Comparison of ENCODE assay signal across 9 mouse cellular contexts in genomic region chr16:55519646-55520045, GRCm38 (mm10).
DNase-seq lines count a peak whose midpoint lies in the region; ATAC-seq and TF ChIP-seq lines count a peak whose summit lies in the region.
"Had no signal": no experiment of that assay in that cellular context is flagged by ENCODE, and none has a peak within 500 bp of the region (broad histone marks: within the 10 kb centered on the region; RNA-seq: fewer than 3 reads in every experiment).

No protein-coding gene starts in this region.

- TF ChIP-seq POLR2A in CH12.LX (IDR thresholded peaks at IDR 0.05; ENCODE audit: low read depth, low read length) = no peak
- TF ChIP-seq POLR2A in thymus, adult 2 months (IDR thresholded peaks at IDR 0.05; ENCODE audit: control insufficient read depth, extremely low read depth, insufficient read depth, low read length, poor library complexity) = no peak

- H3K4me1 ChIP-seq in kidney, embryonic 15.5 days = 0 out of 2 replicates have a peak, but pooled peaks cover 2% of the 10 kb centered on the region
- H3K4me1 ChIP-seq in CH12.LX (ENCODE audit: control insufficient read depth in 1 of 2, insufficient read depth in 2 of 2) = peaks cover 5% of the 10 kb centered on the region in 2 experiments
- no peaks in the 10 kb centered on the region for H3K4me1 ChIP-seq in thymus, adult 2 months (replicated peaks; ENCODE audit: control insufficient read depth, insufficient read depth, low read length)
- no peaks in the 10 kb centered on the region for H3K4me1 ChIP-seq in hindbrain, embryonic 11.5 days (replicated peaks; ENCODE audit: control insufficient read depth, insufficient read depth, low read length)
- H3K4me1 ChIP-seq: heart, embryonic 13.5 days had no signal

- intact Hi-C loops in heart, postnatal 10 days (cut with DNase I) = loop anchor here (1.0 kb wide), 1 partner anchor 334 kb away; no protein-coding TSS in a partner anchor

- no peak overlapping the region for H3K4me2 ChIP-seq in kidney, embryonic 15.5 days
- H3K4me2 ChIP-seq in CH12.LX (ENCODE audit: insufficient read depth, low read depth, poor library complexity, severe bottlenecking) = no peak overlapping the region
- no peak overlapping the region for H3K4me2 ChIP-seq in hindbrain, embryonic 11.5 days (replicated peaks; ENCODE audit: low read depth, low read length)
- H3K4me2 ChIP-seq: heart, embryonic 13.5 days had no signal

- H3K27me3 ChIP-seq in kidney, embryonic 15.5 days = no peaks in the 10 kb centered on the region
- H3K27me3 ChIP-seq in CH12.LX (replicated peaks) = no peaks in the 10 kb centered on the region
- H3K27me3 ChIP-seq in thymus, adult 2 months (ENCODE audit: control insufficient read depth, insufficient read depth, low read length) = no peaks in the 10 kb centered on the region
- H3K27me3 ChIP-seq in hindbrain, embryonic 11.5 days (ENCODE audit: control insufficient read depth, insufficient read depth, low read length) = no peaks in the 10 kb centered on the region
- H3K27me3 ChIP-seq: heart, embryonic 13.5 days had no signal

- H3K27ac ChIP-seq in kidney, embryonic 15.5 days = no peak overlapping the region
- H3K27ac ChIP-seq in CH12.LX (ENCODE audit: insufficient read depth, low read depth) = no peak overlapping the region
- no peak overlapping the region for H3K27ac ChIP-seq in thymus, adult 2 months (ENCODE audit: control insufficient read depth, insufficient read depth, low read length)
- H3K27ac ChIP-seq in hindbrain, embryonic 11.5 days (ENCODE audit: low read depth, low read length) = no peak overlapping the region
- H3K27ac ChIP-seq: heart, embryonic 13.5 days had no signal

- peak; percentile 95 to 99 for TF ChIP-seq CTCF in CH12.LX (conservative IDR thresholded peaks at IDR 0.05 in 1 of 2, IDR thresholded peaks at IDR 0.05 in 1 of 2; ENCODE audit: low read depth in 2 of 2, low read length in 2 of 2)
- TF ChIP-seq CTCF in thymus, adult 2 months (IDR thresholded peaks at IDR 0.05; ENCODE audit: borderline replicate concordance, control insufficient read depth, extremely low read depth, insufficient read depth, low read length, poor library complexity) = no peak

- H3K9ac ChIP-seq in kidney, embryonic 15.5 days = no peak overlapping the region
- H3K9ac ChIP-seq in CH12.LX (ENCODE audit: insufficient read depth, low read depth) = no peak overlapping the region
- H3K9ac ChIP-seq in hindbrain, embryonic 11.5 days (ENCODE audit: low read depth, low read length) = no peak overlapping the region
- H3K9ac ChIP-seq: heart, embryonic 13.5 days had no signal

- dilution Hi-C loops in CH12.LX (cut with MboI; ENCODE audit: extremely low pct_ligation_motif_present, extremely low pct_unique_long_range_greater_than_20kb, low sequenced_read_pairs) = no loop called here

- no peak overlapping the region for H3K4me3 ChIP-seq in kidney, embryonic 15.5 days (replicated peaks)
- H3K4me3 ChIP-seq in CH12.LX (replicated peaks in 1 of 3; ENCODE audit: low read depth in 2 of 3, low read length in 2 of 3, poor library complexity in 1 of 3) = no peak overlapping the region
- H3K4me3 ChIP-seq in thymus, adult 2 months (ENCODE audit: control insufficient read depth, insufficient read depth, low read length) = no peak overlapping the region
- H3K4me3 ChIP-seq in hindbrain, embryonic 11.5 days (ENCODE audit: low read depth, low read length) = no peak overlapping the region
- H3K4me3 ChIP-seq: heart, embryonic 13.5 days had no signal

- no peak for TF ChIP-seq EP300 in CH12.LX (IDR thresholded peaks at IDR 0.05; ENCODE audit: low read length)

- no peaks in the 10 kb centered on the region for H3K9me3 ChIP-seq in kidney, embryonic 15.5 days (replicated peaks)
- H3K9me3 ChIP-seq in CH12.LX (replicated peaks; ENCODE audit: low read length) = no peaks in the 10 kb centered on the region
- no peaks in the 10 kb centered on the region for H3K9me3 ChIP-seq in hindbrain, embryonic 11.5 days (ENCODE audit: control insufficient read depth, low read length)
- H3K9me3 ChIP-seq: heart, embryonic 13.5 days had no signal

- peak; percentile 40 for DNase-seq in kidney, adult 11 months
- DNase-seq in CH12.LX (ENCODE audit: extremely low read depth) = peak; percentile 77
- peak; percentile 25 to 38 for DNase-seq in heart, postnatal 10 days
- no peak for DNase-seq in urinary bladder, postnatal 36 days (ENCODE audit: low spot score in 2 of 2)
- DNase-seq in thymus, adult 2 months = no peak
- DNase-seq in hindbrain, embryonic 11.5 days (ENCODE audit: low spot score) = no peak

- 71% methylated on average over 1 of the region's 1 CpGs for WGBS in kidney, embryonic 15.5 days
- WGBS in thymus, adult 2 months = 33% methylated on average over 1 of the region's 1 CpGs
- 77% methylated on average over 1 of the region's 1 CpGs for WGBS in hindbrain, embryonic 11.5 days

- ATAC-seq in kidney, embryonic 15.5 days (replicated peaks; ENCODE audit: low FRiP score) = no peak
- peak; percentile 85 for ATAC-seq in megakaryocyte, adult 5-6 weeks (ENCODE audit: poor library complexity, severe bottlenecking)
- ATAC-seq in hindbrain, embryonic 11.5 days (ENCODE audit: low FRiP score) = no peak

- H3K36me3 ChIP-seq in kidney, embryonic 15.5 days = no peaks in the 10 kb centered on the region
- H3K36me3 ChIP-seq in CH12.LX (replicated peaks in 1 of 2; ENCODE audit: control insufficient read depth in 1 of 2, insufficient read depth in 1 of 2, low read length in 1 of 2) = no peaks in the 10 kb centered on the region
- H3K36me3 ChIP-seq in thymus, adult 2 months (ENCODE audit: control insufficient read depth, insufficient read depth, low read length) = no peaks in the 10 kb centered on the region
- no peaks in the 10 kb centered on the region for H3K36me3 ChIP-seq in hindbrain, embryonic 11.5 days (ENCODE audit: control insufficient read depth, insufficient read depth, low read length)
- H3K36me3 ChIP-seq: heart, embryonic 13.5 days had no signal

- no peaks in the 10 kb centered on the region for H3K79me2 ChIP-seq in CH12.LX (replicated peaks; ENCODE audit: control insufficient read depth, extremely low read depth, insufficient read depth, poor library complexity, severe bottlenecking)

- in situ Hi-C loops in CH12.LX (cut with MboI; ENCODE audit: low pct_ligation_motif_present, low pct_unique_long_range_greater_than_20kb, low sequenced_read_pairs) = loop anchor here (5.0 kb wide), 1 partner anchor 328 kb away; no protein-coding TSS in a partner anchor

- no peak; the same call in none of the 2 replicates for TF ChIP-seq RAD21 in CH12.LX (IDR thresholded peaks at IDR 0.05; ENCODE audit: low read depth, low read length)

TF ChIP-seq in CH12.LX, 34 proteins besides CTCF, POLR2A, EP300 and RAD21 (continues in another document):
- TF ChIP-seq JUND (conservative IDR thresholded peaks at IDR 0.05; ENCODE audit: low read depth, low read length) (peak; percentile 60), MEF2A (IDR thresholded peaks at IDR 0.05; ENCODE audit: borderline replicate concordance, low read depth, low read length) (no peak), GABPA (IDR thresholded peaks at IDR 0.05; ENCODE audit: insufficient replicate concordance, low read depth, low read length) (no peak), IRF4 (IDR thresholded peaks at IDR 0.05; ENCODE audit: low read depth, low read length) (0 out of 2 replicates have a peak, but pooled peaks have one; percentile 30), POLR2AphosphoS2 (IDR thresholded peaks at IDR 0.05; ENCODE audit: low read depth, low read length) (no peak), KAT2A (IDR thresholded peaks at IDR 0.05; ENCODE audit: insufficient replicate concordance, low read length) (no peak), RCOR1 (conservative IDR thresholded peaks at IDR 0.05; ENCODE audit: low read depth, low read length) (0 out of 2 replicates have a peak, but pooled peaks have one; percentile 24), ZMIZ1 (IDR thresholded peaks at IDR 0.05; ENCODE audit: low read depth, low read length) (no peak), PAX5 (IDR thresholded peaks at IDR 0.05; ENCODE audit: low read length) (no peak), ZKSCAN1 (IDR thresholded peaks at IDR 0.05; ENCODE audit: borderline replicate concordance, low read depth, low read length) (no peak), JUN (IDR thresholded peaks at IDR 0.05; ENCODE audit: insufficient read depth, low read depth, low read length) (no peak), BHLHE40 (IDR thresholded peaks at IDR 0.05; ENCODE audit: low read depth, low read length) (no peak; the same call in 1 of the 2 replicates), SMC3 (IDR thresholded peaks at IDR 0.05; ENCODE audit: low read depth, low read length) (peak; percentile 100), ZNF384 (IDR thresholded peaks at IDR 0.05; ENCODE audit: low read depth, low read length) (peak; percentile 26; the same call in 1 of the 2 replicates), MAFK (IDR thresholded peaks at IDR 0.05; ENCODE audit: insufficient replicate concordance, low read length) (no peak; the same call in 1 of the 2 replicates), SIN3A (IDR thresholded peaks at IDR 0.05; ENCODE audit: low read length) (peak; percentile 73), MAZ (IDR thresholded peaks at IDR 0.05; ENCODE audit: low read depth, low read length) (peak; percentile 63; the same call in 1 of the 2 replicates), TCF12 (IDR thresholded peaks at IDR 0.05; ENCODE audit: low read depth, low read length) (no peak), NELFE (IDR thresholded peaks at IDR 0.05; ENCODE audit: low read depth, low read length) (peak; percentile 69; the same call in 1 of the 2 replicates), USF2 (conservative IDR thresholded peaks at IDR 0.05; ENCODE audit: low read depth, low read length) (no peak), UBTF (IDR thresholded peaks at IDR 0.05; ENCODE audit: low read depth, low read length) (no peak), CHD1 (IDR thresholded peaks at IDR 0.05; ENCODE audit: low read depth, low read length) (peak; percentile 64; the same call in 1 of the 2 replicates), ELF1 (IDR thresholded peaks at IDR 0.05; ENCODE audit: low read depth, low read length) (peak; percentile 11; the same call in 1 of the 2 replicates), E2F4 (IDR thresholded peaks at IDR 0.05; ENCODE audit: insufficient replicate concordance, low read depth, low read length) (no peak), NRF1 (IDR thresholded peaks at IDR 0.05; ENCODE audit: low read depth, low read length) (0 out of 2 replicates have a peak, but pooled peaks have one; percentile 28), USF1 (IDR thresholded peaks at IDR 0.05; ENCODE audit: low read depth, low read length) (no peak), CHD2 (IDR thresholded peaks at IDR 0.05; ENCODE audit: low read length) (no peak), ETS1 (conservative IDR thresholded peaks at IDR 0.05; ENCODE audit: low read depth, low read length) (no peak), MYC (IDR thresholded peaks at IDR 0.05; ENCODE audit: low read depth, low read length) (peak; percentile 64), HCFC1 (IDR thresholded peaks at IDR 0.05; ENCODE audit: low read depth, low read length) (no peak), ZC3H11A (IDR thresholded peaks at IDR 0.05; ENCODE audit: low read depth, low read length) (peak; percentile 100)

Comparison
In these comparisons a context has a peak if more than half of its experiments do, and no peak if none do; other contexts are left out.
1. DNase-seq: peak in kidney, adult 11 months (single experiment), CH12.LX (single experiment) and heart, postnatal 10 days (2 of 2); none in urinary bladder, postnatal 36 days (0 of 2), thymus, adult 2 months (single experiment) and hindbrain, embryonic 11.5 days (single experiment).